Mouse (Mus musculus) intestine, embryonic 16.5 days (tissue): ENCODE measurements at regions not wholly inside any gene's neighbourhood (a gene's known extent, or its start where the extent isn't known, plus 50 kb on each side); places are given as distances from the start of the nearest gene placed in this dataset.

Experiments used
- ATAC-seq: fragments of 200-750 bp; cut with Nextera tagmentation; 2 replicates; pipeline ENCODE4 v1.8.0; 2017; ENCODE audit warnings: moderate TSS enrichment, moderate library complexity
- H3K27ac ChIP-seq: fragments of 300-500 bp; sonication (generic); 2 replicates; pipeline ENCODE4 v1.5.1; 2014; ENCODE audit warnings: mild to moderate bottlenecking, low read length
- H3K27me3 ChIP-seq: fragments of 300-500 bp; sonication (generic); replicated peaks from 2 replicates; pipeline ENCODE4 v1.6.1; 2014; ENCODE audit warnings: low read length, control low read depth, mixed read lengths; ENCODE audit not compliant: control insufficient read depth, insufficient read depth
- H3K36me3 ChIP-seq: fragments of 300-500 bp; sonication (generic); 2 replicates; pipeline ENCODE4 v1.6.1; 2014; ENCODE audit warnings: low read length, control low read depth; ENCODE audit not compliant: control insufficient read depth, insufficient read depth
- H3K4me1 ChIP-seq: fragments of 300-500 bp; sonication (generic); 2 replicates; pipeline ENCODE4 v1.6.1; 2014; ENCODE audit warnings: low read length, control low read depth, mixed read lengths; ENCODE audit not compliant: control insufficient read depth, insufficient read depth
- H3K4me2 ChIP-seq: fragments of 300-500 bp; sonication (generic); 2 replicates; pipeline ENCODE4 v1.6.1; 2014; ENCODE audit warnings: low read depth, low read length, control low read depth
- H3K4me3 ChIP-seq: fragments of 300-500 bp; sonication (generic); 2 replicates; pipeline ENCODE4 v1.5.1; 2014; ENCODE audit warnings: mild to moderate bottlenecking, low read length
- H3K9ac ChIP-seq: fragments of 300-500 bp; sonication (generic); 2 replicates; pipeline ENCODE4 v1.6.1; 2014; ENCODE audit warnings: low read depth, low read length
- H3K9me3 ChIP-seq: fragments of 300-500 bp; sonication (generic); 2 replicates; pipeline ENCODE4 v1.6.1; 2016; ENCODE audit warnings: low read length, control low read depth; ENCODE audit not compliant: control insufficient read depth
- WGBS: fragments of 180-500 bp; shearing (Covaris S2); extraction: QIAGEN DNeasy Blood & Tissue Kit; methylation state at CpG from one replicate; pipeline ENCODE4 v1.1.7; 2014; 5-methylcytosine and 5-hydroxymethylcytosine counted together

- Histone ChIP-seq H3K27me3 (no peaks in the 10 kb centered on the region), H3K36me3 (no peaks in the 10 kb centered on the region), H3K4me2 (no peak overlapping the region), H3K9ac (no peak overlapping the region), H3K27ac (no peak overlapping the region), H3K4me1 (peaks cover 12% of the 10 kb centered on the region; the same call in 1 of the 2 replicates), H3K4me3 (no peak overlapping the region), H3K9me3 (no peaks in the 10 kb centered on the region)
- 91% methylated on average over 4 of the region's 4 CpGs for WGBS
- ATAC-seq: no peak
Observed at GRCm38 (mm10) chr19:32952425-32952824, 195.1 kb downstream of the Pten start.

- no peaks in the 10 kb centered on the region for H3K27me3 ChIP-seq
- no peak overlapping the region for H3K4me3 ChIP-seq
- peaks cover 12% of the 10 kb centered on the region; the same call in 1 of the 2 replicates for H3K4me1 ChIP-seq
- H3K9ac ChIP-seq: no peak overlapping the region
- H3K27ac ChIP-seq: no peak overlapping the region
- WGBS: 63% methylated on average over 11 of the region's 11 CpGs
- H3K9me3 ChIP-seq: no peaks in the 10 kb centered on the region
- H3K4me2 ChIP-seq: no peak overlapping the region
- ATAC-seq: 0 out of 2 replicates have a peak, but pooled peaks have one; percentile 24
- H3K36me3 ChIP-seq: no peaks in the 10 kb centered on the region
Observed at GRCm38 (mm10) chr19:32952928-32953687, 195.8 kb downstream of the Pten start.

DNA sequence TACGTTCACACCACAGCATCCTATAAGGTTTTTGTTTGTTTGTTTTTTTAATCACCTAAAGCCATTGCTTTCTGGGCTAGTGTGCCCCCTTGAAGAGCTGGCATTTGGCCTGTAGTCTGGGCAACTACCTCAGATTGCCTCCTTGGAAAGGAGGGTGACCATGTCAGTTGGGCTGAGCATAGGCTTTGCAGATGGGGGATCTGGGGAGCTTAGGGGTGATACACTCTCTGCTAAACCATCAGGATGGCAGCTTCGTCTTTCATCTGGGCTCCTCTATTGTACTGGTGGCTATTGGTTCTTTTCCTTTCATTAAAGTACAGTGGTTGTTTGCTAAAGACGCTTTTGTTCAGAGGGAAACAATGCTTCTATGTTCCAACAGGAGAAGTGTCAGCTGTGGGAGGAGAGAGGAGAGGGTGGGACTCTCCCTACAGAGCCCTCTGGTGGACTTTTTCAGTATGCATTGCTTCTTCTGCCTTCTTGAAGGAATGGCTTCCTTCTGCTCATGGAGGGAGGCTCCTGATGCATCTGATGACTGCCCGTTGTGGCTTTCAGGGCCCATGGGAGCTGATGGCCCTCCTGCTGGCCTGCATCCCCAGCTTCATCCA, 196.8 kb downstream of the Pten start:
- no peak overlapping the region for H3K4me3 ChIP-seq
- H3K27ac ChIP-seq: no peak overlapping the region
- H3K4me2 ChIP-seq: no peak overlapping the region
- H3K9ac ChIP-seq: no peak overlapping the region
- 55% methylated on average over 4 of the region's 4 CpGs for WGBS
- no peaks in the 10 kb centered on the region for H3K36me3 ChIP-seq
- ATAC-seq: no peak
- H3K27me3 ChIP-seq: no peaks in the 10 kb centered on the region
- peaks cover 12% of the 10 kb centered on the region; the same call in 1 of the 2 replicates for H3K4me1 ChIP-seq
- no peaks in the 10 kb centered on the region for H3K9me3 ChIP-seq

- Histone ChIP-seq H3K36me3 (no peaks in the 10 kb centered on the region), H3K4me1 (peaks cover 12% of the 10 kb centered on the region; the same call in 1 of the 2 replicates), H3K4me2 (no peak overlapping the region), H3K9ac (no peak overlapping the region), H3K4me3 (no peak overlapping the region), H3K27me3 (no peaks in the 10 kb centered on the region), H3K27ac (no peak overlapping the region), H3K9me3 (no peaks in the 10 kb centered on the region)
- ATAC-seq: no peak
- 94% methylated on average over 3 of the region's 3 CpGs for WGBS
Observed at GRCm38 (mm10) chr19:32954942-32955341, 197.6 kb downstream of the Pten start.

DNA sequence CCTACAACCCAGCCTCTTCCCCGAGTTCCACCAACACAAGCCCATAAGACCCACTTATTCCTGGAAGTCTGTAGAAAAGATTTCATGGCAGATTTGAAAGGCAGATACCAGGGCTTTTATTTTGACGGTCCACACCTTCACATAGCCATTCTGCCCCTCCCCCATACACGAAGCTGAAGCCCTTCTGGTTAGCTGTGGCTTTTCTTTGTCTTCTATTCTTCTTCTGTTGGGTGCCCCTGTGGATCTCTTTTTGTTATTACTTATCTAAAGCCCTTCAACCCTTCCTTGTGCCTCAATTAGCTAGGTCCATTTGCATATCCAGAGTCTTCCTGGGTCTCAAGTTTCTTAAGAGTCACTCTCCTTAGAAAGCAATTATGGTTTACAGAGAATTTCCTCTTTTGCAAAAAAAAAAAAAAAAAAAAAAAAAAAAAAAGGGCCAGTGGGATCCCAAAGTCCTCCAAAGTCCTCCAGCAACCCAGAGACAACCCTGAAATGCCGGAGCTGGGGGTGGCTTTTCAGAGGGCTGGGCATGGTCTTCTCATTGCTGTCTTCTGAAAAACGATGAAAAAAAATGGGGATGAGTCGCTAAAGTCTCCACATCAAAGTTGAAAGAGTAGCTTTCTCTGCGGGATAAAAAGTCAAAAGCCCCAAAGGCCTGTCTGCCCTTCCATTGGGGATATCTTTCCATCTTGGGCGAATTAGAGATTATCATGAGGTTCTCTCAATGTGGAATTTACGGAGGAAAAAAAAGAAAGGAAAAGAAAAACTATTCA, 199.0 kb downstream of the Pten start:
- Histone ChIP-seq H3K4me3 (peak overlapping the region; percentile 28), H3K36me3 (no peaks in the 10 kb centered on the region), H3K27ac (no peak overlapping the region), H3K9ac (peak overlapping the region; percentile 32; the same call in 1 of the 2 replicates), H3K9me3 (no peaks in the 10 kb centered on the region), H3K4me1 (peaks cover 19% of the 10 kb centered on the region; the same call in 1 of the 2 replicates), H3K27me3 (no peaks in the 10 kb centered on the region), H3K4me2 (peak overlapping the region; percentile 54)
- no peak for ATAC-seq
- 16% methylated on average over 9 of the region's 9 CpGs for WGBS

GRCm38 (mm10) chr19:32956916-32957558, 199.7 kb downstream of the Pten start:
- ATAC-seq: 0 out of 2 replicates have a peak, but pooled peaks have one; percentile 21
- peak overlapping the region; percentile 32; the same call in 1 of the 2 replicates for H3K9ac ChIP-seq
- peak overlapping the region; percentile 28 for H3K4me3 ChIP-seq
- no peak overlapping the region for H3K27ac ChIP-seq
- H3K9me3 ChIP-seq: no peaks in the 10 kb centered on the region
- peaks cover 19% of the 10 kb centered on the region; the same call in 1 of the 2 replicates for H3K4me1 ChIP-seq
- no peaks in the 10 kb centered on the region for H3K36me3 ChIP-seq
- H3K4me2 ChIP-seq: peak overlapping the region; percentile 54
- 7% methylated on average over 13 of the region's 13 CpGs for WGBS
- H3K27me3 ChIP-seq: no peaks in the 10 kb centered on the region

DNA sequence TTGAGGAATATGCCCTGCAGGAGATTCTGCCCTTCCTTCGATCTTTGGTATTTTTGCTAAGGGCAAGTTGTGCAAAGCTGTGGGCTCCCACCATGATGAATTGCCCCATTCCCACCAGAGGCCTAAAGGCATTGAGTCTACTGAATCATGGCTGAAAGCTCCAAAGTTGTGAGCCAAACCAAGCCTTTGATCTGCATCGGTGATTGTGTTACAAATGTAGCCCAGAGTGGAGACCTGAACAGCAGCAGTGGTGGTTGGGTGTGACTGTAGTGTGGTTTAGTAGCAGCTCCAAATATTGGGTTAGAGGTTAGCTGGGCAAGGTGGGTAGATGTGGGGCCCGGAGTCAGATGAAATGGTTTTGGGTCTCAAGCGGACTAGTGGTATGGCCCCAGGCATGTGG, 201.0 kb downstream of the Pten start:
- no peak for ATAC-seq
- H3K27me3 ChIP-seq: no peaks in the 10 kb centered on the region
- H3K4me2 ChIP-seq: no peak overlapping the region
- 90% methylated on average over 4 of the region's 4 CpGs for WGBS
- H3K36me3 ChIP-seq: no peaks in the 10 kb centered on the region
- H3K4me1 ChIP-seq: peaks cover 19% of the 10 kb centered on the region; the same call in 1 of the 2 replicates
- H3K4me3 ChIP-seq: no peak overlapping the region
- no peaks in the 10 kb centered on the region for H3K9me3 ChIP-seq
- no peak overlapping the region for H3K9ac ChIP-seq
- no peak overlapping the region for H3K27ac ChIP-seq

DNA sequence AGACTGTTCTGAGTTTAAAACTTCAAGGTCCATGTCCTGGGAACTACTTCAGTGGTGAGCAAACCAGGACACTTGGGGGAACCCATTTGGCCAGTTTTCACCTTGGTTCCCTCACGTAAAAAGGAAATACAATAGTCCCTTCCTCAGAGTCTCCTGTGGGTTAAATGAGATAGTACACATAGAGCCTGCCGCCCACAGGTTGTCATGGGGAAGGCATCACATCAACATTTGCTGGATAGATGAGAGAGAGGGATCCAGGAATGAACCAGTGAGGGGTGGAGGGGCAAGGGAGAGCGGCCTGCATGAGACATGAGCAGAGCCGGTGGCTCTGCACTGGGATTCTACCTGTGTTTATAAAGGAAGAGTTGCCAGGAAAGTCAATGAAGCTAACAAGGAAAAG, 201.5 kb downstream of the Pten start:
- Histone ChIP-seq H3K27ac (no peak overlapping the region), H3K36me3 (no peaks in the 10 kb centered on the region), H3K9ac (no peak overlapping the region), H3K4me1 (peaks cover 18% of the 10 kb centered on the region), H3K9me3 (no peaks in the 10 kb centered on the region), H3K4me3 (no peak overlapping the region), H3K4me2 (no peak overlapping the region), H3K27me3 (no peaks in the 10 kb centered on the region)
- no peak for ATAC-seq
- 88% methylated on average over 4 of the region's 4 CpGs for WGBS

DNA sequence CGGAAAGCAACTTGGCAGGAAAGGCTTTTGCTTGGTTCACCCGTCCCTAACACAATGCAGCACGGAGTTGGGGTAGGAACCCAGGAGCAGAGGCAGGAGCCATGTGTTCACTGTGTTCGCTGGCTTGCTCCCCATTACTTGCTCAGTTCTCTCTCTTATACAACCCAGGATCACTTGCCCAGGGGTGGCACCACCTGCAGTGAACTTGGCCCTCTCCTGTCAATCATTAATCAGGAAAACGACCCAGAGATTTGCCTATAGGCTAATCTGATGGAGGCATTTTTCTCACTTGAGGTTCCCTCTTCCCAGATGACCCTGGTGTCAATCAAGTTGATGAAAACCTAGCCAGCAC, 202.5 kb downstream of the Pten start:
- Histone ChIP-seq H3K9me3 (no peaks in the 10 kb centered on the region), H3K9ac (0 out of 2 replicates have a peak overlapping the region, but pooled peaks have one; percentile 23), H3K27me3 (no peaks in the 10 kb centered on the region), H3K4me2 (peak overlapping the region; percentile 44), H3K4me1 (peaks cover 22% of the 10 kb centered on the region), H3K27ac (peak overlapping the region; percentile 81), H3K4me3 (peak overlapping the region; percentile 8), H3K36me3 (no peaks in the 10 kb centered on the region)
- 54% methylated on average over 5 of the region's 5 CpGs for WGBS
- ATAC-seq: peak; percentile 91
